Mouse (Mus musculus) CD4-positive, CD25-positive, alpha-beta regulatory T cell, adult 9 weeks (primary cell): ENCODE data around the gene Mtrf1. TPM values are rescaled to one million over a fixed set of nuclear protein-coding genes. Genes with fewer than 3 reads are reported as not detected.

Experiments used
- polyA plus RNA-seq: library from polyadenylated mRNA; unstranded; fragments of 100-300 nt; shearing (Covaris generic); gene quantifications from one replicate; pipeline ENCODE4 v1.2.1, GENCODE M21; 2017

The Mtrf1 gene
- 6.4 TPM for polyA plus RNA-seq

DNA sequence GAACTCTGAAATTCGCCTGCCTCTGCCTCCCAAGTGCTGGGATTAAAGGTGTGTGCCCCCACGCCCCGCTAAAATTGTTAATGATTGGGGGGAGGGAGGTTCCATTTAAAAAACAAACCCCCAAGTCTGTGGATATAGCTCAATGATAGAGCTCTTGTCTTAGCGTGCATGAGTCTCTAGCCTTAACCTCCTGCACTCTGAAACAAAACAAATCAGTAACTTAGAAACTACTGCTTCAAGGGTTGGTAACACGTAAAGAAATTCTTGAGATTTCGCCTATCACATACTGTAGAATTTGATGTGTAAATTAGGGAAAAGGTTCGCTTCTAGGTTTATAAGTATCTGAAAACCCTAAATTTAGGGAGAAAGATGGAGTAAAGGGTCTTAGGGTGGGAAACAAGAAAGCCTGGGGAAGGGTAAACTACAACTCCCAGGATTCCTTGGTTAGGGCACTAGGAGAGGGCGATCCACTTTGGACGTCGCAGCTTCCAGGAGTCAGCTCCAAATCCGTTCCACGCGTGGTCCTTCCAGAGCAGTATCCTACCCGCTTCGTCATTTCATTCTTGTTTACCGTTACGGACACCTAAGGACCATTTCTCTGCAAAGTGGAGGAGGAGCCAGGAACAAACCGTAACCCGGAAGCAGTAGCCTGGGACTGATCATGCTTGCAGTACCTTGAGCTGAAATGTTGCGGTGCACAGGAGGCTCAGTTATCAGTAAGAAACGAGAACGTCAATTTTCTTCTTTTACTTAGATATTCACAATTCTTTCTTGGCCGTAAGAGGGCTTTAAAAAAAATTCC lies at the start of gene Mtrf1:
TSS of gene Mtrf1 (plus strand) at position 452 of the 802 bp plus-strand sequence.

DNA sequence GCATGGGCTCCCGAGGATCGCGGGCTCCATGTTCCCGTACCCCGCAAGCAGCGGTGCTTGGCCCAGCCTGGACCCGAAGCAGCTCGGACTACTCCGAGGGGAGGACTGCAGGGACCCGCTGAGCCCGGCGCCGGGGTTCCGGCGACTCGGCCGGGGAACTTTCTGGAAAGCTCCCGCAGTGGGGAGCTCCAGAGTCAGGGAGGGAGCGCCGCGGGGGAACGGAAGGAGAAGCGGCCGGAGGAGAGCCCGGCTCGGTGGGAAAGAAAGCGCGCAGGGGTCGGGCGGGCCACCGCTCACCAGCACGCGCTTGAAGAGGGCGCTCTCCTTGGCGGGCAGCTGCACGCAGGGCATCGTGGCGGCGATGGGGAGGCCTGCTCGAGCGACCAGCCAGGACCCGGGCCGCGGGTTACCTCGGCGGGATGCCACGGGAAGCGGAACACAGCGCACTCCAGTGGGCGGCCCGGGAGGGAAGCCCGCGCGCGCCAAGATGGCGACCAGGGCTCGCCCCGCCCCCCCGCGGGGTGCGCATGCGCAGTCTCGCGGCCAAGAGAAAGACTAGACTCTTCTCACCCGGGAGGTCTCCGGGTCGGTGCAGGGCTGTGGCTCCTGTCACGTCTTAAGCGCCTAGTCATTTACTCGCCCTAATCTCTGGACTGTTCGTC lies 7.2 kb upstream of the Mtrf1 start, which contains the start of gene Naa16:
TSS of gene Naa16 (minus strand) at position 514 of the 662 bp plus-strand sequence.

DNA sequence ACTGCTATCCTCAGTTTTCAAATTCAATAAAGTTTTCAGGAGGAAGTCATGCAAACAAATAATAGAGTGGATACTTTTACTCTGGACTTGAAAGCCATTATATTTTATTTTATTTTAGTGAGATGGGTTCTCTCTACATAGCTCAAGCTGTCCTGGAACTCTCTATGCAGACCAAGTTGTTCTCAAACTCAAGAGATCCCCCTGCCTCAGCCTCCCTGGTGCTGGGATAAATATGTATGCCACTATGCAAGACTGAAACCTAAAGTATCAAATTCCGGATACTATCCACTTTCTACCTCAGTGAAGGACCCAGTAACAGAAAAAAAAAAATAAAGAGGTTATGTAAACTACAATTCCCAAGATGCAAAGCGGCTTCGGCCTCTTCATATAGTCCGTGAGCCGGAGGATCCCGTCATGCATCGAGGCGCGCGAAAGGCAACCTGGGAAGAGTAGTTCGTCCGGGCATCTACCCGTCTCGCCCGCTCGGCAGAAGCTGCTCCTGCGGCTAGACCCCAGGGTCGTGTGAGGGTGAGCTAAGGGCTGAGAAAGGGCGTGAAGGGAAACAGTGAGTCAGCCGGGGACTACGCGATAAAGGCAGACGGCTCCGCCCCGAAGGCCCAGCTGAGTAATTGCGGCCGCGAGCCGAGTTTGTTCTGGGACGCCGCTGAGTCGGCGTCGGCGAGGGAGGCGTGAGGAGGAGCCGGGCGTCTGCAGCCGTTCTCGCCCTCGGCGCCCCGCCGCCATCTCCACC lies 28.6 kb downstream of the Mtrf1 start, which contains the start of gene Kbtbd7:
TSS of gene Kbtbd7 (plus strand) at position 533 of the 751 bp plus-strand sequence.

DNA sequence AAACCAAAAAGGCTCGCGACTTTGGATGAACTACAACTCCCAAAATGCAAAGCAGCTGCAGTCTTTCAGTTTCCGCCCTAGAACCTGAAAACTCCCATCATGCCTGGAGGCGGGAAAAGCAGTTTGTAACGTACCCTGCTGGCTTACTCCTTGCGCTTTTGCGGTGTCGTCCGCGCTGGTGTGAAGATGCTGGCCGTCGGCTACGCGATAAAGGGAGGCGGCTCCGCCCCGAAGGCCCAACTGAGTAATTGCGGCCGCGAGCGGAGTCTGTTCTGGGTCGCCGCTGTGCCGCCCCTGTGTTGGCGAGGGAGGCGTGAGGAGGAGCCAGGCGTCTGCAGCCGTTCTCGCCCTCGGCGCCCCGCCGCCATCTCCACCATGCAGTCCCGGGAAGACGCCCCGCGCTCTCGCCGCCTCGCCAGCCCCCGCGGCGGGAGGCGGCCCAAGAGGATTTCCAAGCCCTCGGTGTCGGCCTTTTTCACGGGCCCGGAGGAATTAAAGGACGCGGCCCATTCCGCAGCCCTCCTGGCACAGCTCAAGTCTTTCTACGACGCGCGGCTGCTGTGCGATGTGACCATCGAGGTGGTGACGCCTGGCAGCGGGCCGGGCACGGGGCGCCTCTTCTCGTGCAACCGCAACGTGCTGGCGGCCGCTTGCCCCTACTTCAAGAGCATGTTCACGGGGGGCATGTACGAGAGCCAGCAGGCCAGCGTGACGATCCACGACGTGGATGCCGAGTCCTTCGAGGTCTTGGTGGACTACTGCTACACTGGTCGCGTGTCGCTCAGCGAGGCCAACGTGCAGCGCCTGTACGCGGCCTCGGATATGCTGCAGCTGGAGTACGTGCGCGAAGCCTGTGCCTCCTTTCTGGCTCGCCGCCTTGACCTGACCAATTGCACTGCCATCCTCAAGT lies 54.4 kb downstream of the Mtrf1 start, which contains the start of gene Kbtbd6:
TSS of gene Kbtbd6 (plus strand) at position 155 of the 910 bp plus-strand sequence.

Other genes starting within 250 kb of the Mtrf1 start
- gene Zfp957, start 150.4 kb upstream of the Mtrf1 start, polyA plus RNA-seq: not detected
- gene Rgcc, start 96.1 kb upstream of the Mtrf1 start, polyA plus RNA-seq: 13.5 TPM
- 58.4 TPM for gene Naa16, start 7.0 kb upstream of the Mtrf1 start, polyA plus RNA-seq
- gene Kbtbd7, start 28.7 kb downstream of the Mtrf1 start, polyA plus RNA-seq: 2.1 TPM
- 0.14 TPM for gene Kbtbd6, start 54.1 kb downstream of the Mtrf1 start, polyA plus RNA-seq
- 198 TPM for gene Elf1, start 83.4 kb downstream of the Mtrf1 start, polyA plus RNA-seq
- gene Wbp4, start 83.7 kb downstream of the Mtrf1 start, polyA plus RNA-seq: 36.8 TPM
- 133 TPM for gene Sugt1, start 189.9 kb downstream of the Mtrf1 start, polyA plus RNA-seq